Mouse (Mus musculus) testis, adult 2 months (tissue): ENCODE results near the gene Tsc2. TPM values are rescaled to one million over a fixed set of nuclear protein-coding genes. Genes with fewer than 3 reads are reported as not detected.

Experiments used
- H3K27ac ChIP-seq: fragments of 200-500 bp; 2 replicates; pipeline ENCODE4 v1.5.1; 2012; ENCODE audit warnings: low read depth, low read length; ENCODE audit not compliant: control insufficient read depth, insufficient read depth
- H3K27me3 ChIP-seq: fragments of 200-500 bp; 2 replicates; pipeline ENCODE4 v1.6.1; 2012; ENCODE audit warnings: mild to moderate bottlenecking, low read length, moderate library complexity; ENCODE audit not compliant: control insufficient read depth, insufficient read depth
- H3K36me3 ChIP-seq: fragments of 200-500 bp; 2 replicates; pipeline ENCODE4 v1.6.1; 2012; ENCODE audit warnings: mild to moderate bottlenecking, low read length; ENCODE audit not compliant: control insufficient read depth, insufficient read depth
- H3K4me1 ChIP-seq: fragments of 200-500 bp; 2 replicates; pipeline ENCODE4 v1.6.1; 2012; ENCODE audit warnings: low read length; ENCODE audit not compliant: control insufficient read depth, insufficient read depth
- H3K4me3 ChIP-seq: fragments of 200-500 bp; 2 replicates; pipeline ENCODE4 v1.5.1; 2012; ENCODE audit warnings: low read depth, mild to moderate bottlenecking, low read length, moderate library complexity, mixed read lengths; ENCODE audit not compliant: control insufficient read depth
- CTCF ChIP-seq: fragments of 200-500 bp; IDR thresholded peaks from 2 replicates; pipeline ENCODE4 v1.5.1; 2012; ENCODE audit warnings: low read depth, mild to moderate bottlenecking, inconsistent platforms, low read length, moderate library complexity; ENCODE audit not compliant: control insufficient read depth, insufficient read depth, insufficient replicate concordance
- POLR2A ChIP-seq: fragments of 200-500 bp; IDR thresholded peaks from 2 replicates; pipeline ENCODE4 v1.6.1; 2012; ENCODE audit warnings: low read depth, mild to moderate bottlenecking, inconsistent platforms, low read length, moderate library complexity; ENCODE audit not compliant: control insufficient read depth
- polyA plus RNA-seq: library from polyadenylated mRNA; depleted of rRNA; stranded (reverse); fragments of >200 nt; gene quantifications from 2 replicates; pipeline ENCODE4 v1.2.3, GENCODE M21; 2012

The Tsc2 gene
- polyA plus RNA-seq, 1 experiment, result 41.6 TPM

GRCm38 (mm10) chr17:24604557-24604956 lies 27.9 kb downstream of the Tsc2 start:
- no peaks in the 10 kb centered on the region for H3K4me1 ChIP-seq
- H3K4me3 ChIP-seq, result no peak overlapping the region
- no peaks in the 10 kb centered on the region for H3K36me3 ChIP-seq
- no peak overlapping the region for H3K27ac ChIP-seq
- no peak for TF ChIP-seq CTCF
- no peaks in the 10 kb centered on the region for H3K27me3 ChIP-seq

GRCm38 (mm10) chr17:24603961-24604360 lies 28.5 kb downstream of the Tsc2 start:
- H3K36me3 ChIP-seq, result no peaks in the 10 kb centered on the region

GRCm38 (mm10) chr17:24600502-24600901 lies 31.9 kb downstream of the Tsc2 start:
- TF ChIP-seq POLR2A (no peak), CTCF (no peak)
- Histone ChIP-seq H3K27ac (no peak overlapping the region), H3K4me1 (no peaks in the 10 kb centered on the region), H3K4me3 (no peak overlapping the region), H3K27me3 (no peaks in the 10 kb centered on the region), H3K36me3 (no peaks in the 10 kb centered on the region)

More at GRCm38 (mm10) chr17:24603961-24604360, 28.5 kb downstream of the Tsc2 start:
- Histone ChIP-seq H3K4me1 (no peaks in the 10 kb centered on the region), H3K27ac (no peak overlapping the region), H3K27me3 (no peaks in the 10 kb centered on the region), H3K4me3 (no peak overlapping the region)
- TF ChIP-seq CTCF (no peak), POLR2A (no peak)

- H3K27me3 ChIP-seq, result no peaks in the 10 kb centered on the region
- no peaks in the 10 kb centered on the region for H3K4me1 ChIP-seq
- no peak for TF ChIP-seq CTCF
- TF ChIP-seq POLR2A, result no peak
- no peak overlapping the region for H3K27ac ChIP-seq
- H3K36me3 ChIP-seq, result no peaks in the 10 kb centered on the region; the same call in 1 of the 2 replicates
- H3K4me3 ChIP-seq, result no peak overlapping the region
These were observed 34.4 kb downstream of the Tsc2 start for GRCm38 (mm10) chr17:24597989-24598388.

GRCm38 (mm10) chr17:24596471-24597183 lies 35.8 kb downstream of the Tsc2 start:
- H3K4me1 ChIP-seq, result no peaks in the 10 kb centered on the region
- no peak for TF ChIP-seq CTCF
- no peak for TF ChIP-seq POLR2A
- H3K27me3 ChIP-seq, result no peaks in the 10 kb centered on the region
- H3K27ac ChIP-seq, result no peak overlapping the region
- H3K36me3 ChIP-seq, result peaks cover 1% of the 10 kb centered on the region
- H3K4me3 ChIP-seq, result no peak overlapping the region

GRCm38 (mm10) chr17:24596073-24596466 lies 36.4 kb downstream of the Tsc2 start:
- H3K27me3 ChIP-seq, result no peaks in the 10 kb centered on the region
- no peak for TF ChIP-seq POLR2A
- no peak overlapping the region for H3K4me3 ChIP-seq
- H3K27ac ChIP-seq, result no peak overlapping the region
- H3K4me1 ChIP-seq, result no peaks in the 10 kb centered on the region
- H3K36me3 ChIP-seq, result peaks cover 4% of the 10 kb centered on the region

GRCm38 (mm10) chr17:24595126-24596072 lies 37.0 kb downstream of the Tsc2 start:
- H3K27me3 ChIP-seq, result no peaks in the 10 kb centered on the region
- H3K4me1 ChIP-seq, result no peaks in the 10 kb centered on the region
- peaks cover 4% of the 10 kb centered on the region for H3K36me3 ChIP-seq
- no peak overlapping the region for H3K4me3 ChIP-seq
- TF ChIP-seq POLR2A (no peak), CTCF (no peak)
- H3K27ac ChIP-seq, result peak overlapping the region; percentile 5; the same call in 1 of the 2 replicates
